Mouse (Mus musculus): ENCODE data around the gene 2010111I01Rik.

- TF ChIP-seq EP300 (IDR thresholded peaks at IDR 0.05; ENCODE audit: low read depth) (no peak), CTCF (IDR thresholded peaks at IDR 0.05; ENCODE audit: low read depth) (no peak)
These were observed 162.8 kb downstream of the 2010111I01Rik start for GRCm38 (mm10) chr13:63127516-63127915.

Measured in heart, postnatal 0 days (tissue).